Mouse (Mus musculus): ENCODE measurements around the gene Usp42. TPM values are rescaled to one million over a fixed set of nuclear protein-coding genes. Genes with fewer than 3 reads are reported as not detected.
A peak's percentile ranks its signal among the peaks of the same experiment; 100 is the strongest.

The Usp42 gene
- polyA plus RNA-seq, 1 experiment from 2014 or later, result 2.9 TPM

- Histone ChIP-seq H3K4me1 (ENCODE audit: control insufficient read depth, low read depth, low read length) (peaks cover 53% of the 10 kb centered on the region), H3K9me3 (replicated peaks; ENCODE audit: control insufficient read depth, low read length) (no peaks in the 10 kb centered on the region), H3K4me2 (ENCODE audit: low read depth, low read length) (peak overlapping the region; percentile 70), H3K4me3 (ENCODE audit: low read depth, low read length) (peak overlapping the region; percentile 35), H3K27me3 (ENCODE audit: control insufficient read depth, insufficient read depth, low read depth, low read length) (no peaks in the 10 kb centered on the region), H3K36me3 (ENCODE audit: control insufficient read depth, insufficient read depth) (peaks cover 32% of the 10 kb centered on the region), H3K27ac (ENCODE audit: low read length) (peak overlapping the region; percentile 86), H3K9ac (ENCODE audit: low read depth, low read length) (peak overlapping the region; percentile 69)
- 33% methylated on average over 5 of the region's 5 CpGs for WGBS (ENCODE audit: insufficient replicate concordance)
- peak; percentile 100 for ATAC-seq (ENCODE audit: low read depth)
Observed at GRCm38 (mm10) chr5:143700247-143700646, 31.8 kb downstream of the Usp42 start.

DNA sequence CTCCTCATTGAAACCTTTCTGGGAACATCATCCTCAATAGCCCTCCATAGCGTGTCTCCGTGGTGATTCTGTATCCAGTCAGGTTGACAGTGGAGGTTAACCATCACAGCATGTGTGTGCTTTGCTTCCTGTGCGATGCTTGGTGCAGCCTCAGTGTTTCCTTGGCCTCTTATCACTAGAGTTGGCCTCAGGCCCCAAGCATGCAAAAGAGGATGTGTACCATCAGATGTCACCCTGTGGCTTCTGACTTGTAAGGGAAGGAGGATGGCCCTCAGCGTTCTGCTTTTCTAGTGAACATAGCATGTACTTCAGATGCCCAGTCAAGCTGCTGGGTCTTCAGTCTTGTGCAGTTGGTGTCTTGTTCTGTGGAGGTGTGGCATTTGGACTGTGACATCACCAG is 33.6 kb downstream of the Usp42 start:
- no peak for ATAC-seq (ENCODE audit: low read depth)
- Histone ChIP-seq H3K9me3 (replicated peaks; ENCODE audit: control insufficient read depth, low read length) (no peaks in the 10 kb centered on the region), H3K4me1 (ENCODE audit: control insufficient read depth, low read depth, low read length) (peaks cover 49% of the 10 kb centered on the region), H3K27me3 (ENCODE audit: control insufficient read depth, insufficient read depth, low read depth, low read length) (no peaks in the 10 kb centered on the region), H3K4me2 (ENCODE audit: low read depth, low read length) (no peak overlapping the region), H3K9ac (ENCODE audit: low read depth, low read length) (no peak overlapping the region), H3K27ac (ENCODE audit: low read length) (no peak overlapping the region), H3K36me3 (ENCODE audit: control insufficient read depth, insufficient read depth) (peaks cover 40% of the 10 kb centered on the region), H3K4me3 (ENCODE audit: low read depth, low read length) (no peak overlapping the region)
- WGBS (ENCODE audit: insufficient replicate concordance), result 33% methylated on average over 4 of the region's 4 CpGs

- H3K9me3 ChIP-seq (replicated peaks; ENCODE audit: control insufficient read depth, low read length), result no peaks in the 10 kb centered on the region
- no peak for ATAC-seq (ENCODE audit: low read depth)
- no peak overlapping the region for H3K9ac ChIP-seq (ENCODE audit: low read depth, low read length)
- no peak overlapping the region for H3K4me3 ChIP-seq (ENCODE audit: low read depth, low read length)
- H3K4me1 ChIP-seq (ENCODE audit: control insufficient read depth, low read depth, low read length), result peaks cover 47% of the 10 kb centered on the region
- H3K27me3 ChIP-seq (ENCODE audit: control insufficient read depth, insufficient read depth, low read depth, low read length), result no peaks in the 10 kb centered on the region
- H3K4me2 ChIP-seq (ENCODE audit: low read depth, low read length), result no peak overlapping the region
- H3K27ac ChIP-seq (ENCODE audit: low read length), result no peak overlapping the region
- 54% methylated on average over 3 of the region's 3 CpGs for WGBS (ENCODE audit: insufficient replicate concordance)
- H3K36me3 ChIP-seq (ENCODE audit: control insufficient read depth, insufficient read depth), result peaks cover 34% of the 10 kb centered on the region
Observed at GRCm38 (mm10) chr5:143696323-143696722, 35.8 kb downstream of the Usp42 start.

- H3K27ac ChIP-seq (ENCODE audit: low read length), result no peak overlapping the region
- H3K4me1 ChIP-seq (ENCODE audit: control insufficient read depth, low read depth, low read length), result no peaks in the 10 kb centered on the region
- no peak for ATAC-seq (ENCODE audit: low read depth)
- no peak overlapping the region for H3K4me2 ChIP-seq (ENCODE audit: low read depth, low read length)
- no peak overlapping the region for H3K4me3 ChIP-seq (ENCODE audit: low read depth, low read length)
- H3K36me3 ChIP-seq (ENCODE audit: control insufficient read depth, insufficient read depth), result peaks cover 49% of the 10 kb centered on the region
- no peak overlapping the region for H3K9ac ChIP-seq (ENCODE audit: low read depth, low read length)
- 89% methylated on average over 5 of the region's 5 CpGs for WGBS (ENCODE audit: insufficient replicate concordance)
- no peaks in the 10 kb centered on the region for H3K9me3 ChIP-seq (replicated peaks; ENCODE audit: control insufficient read depth, low read length)
- H3K27me3 ChIP-seq (ENCODE audit: control insufficient read depth, insufficient read depth, low read depth, low read length), result no peaks in the 10 kb centered on the region
Observed at GRCm38 (mm10) chr5:143690926-143691325, 41.2 kb downstream of the Usp42 start.

DNA sequence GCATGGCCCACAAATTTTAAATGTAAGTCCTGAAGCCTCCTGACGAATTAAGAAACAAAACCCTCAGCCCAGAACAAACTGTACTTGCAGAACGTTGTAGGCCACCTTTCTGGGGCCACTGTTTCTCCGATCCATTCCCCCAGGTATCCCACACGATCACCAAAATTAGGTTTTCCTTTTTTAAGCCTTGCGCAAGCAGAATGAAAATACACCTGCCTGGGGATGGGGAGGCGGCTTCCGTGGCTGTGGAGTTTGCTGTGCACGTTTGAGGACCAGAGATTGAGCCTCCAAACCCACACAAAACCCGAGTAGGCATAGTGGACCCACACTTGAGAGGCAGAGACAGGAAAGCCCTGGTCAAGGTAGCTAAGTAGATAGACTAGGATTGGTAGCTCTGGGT is 41.7 kb downstream of the Usp42 start:
- Histone ChIP-seq H3K27me3 (ENCODE audit: control insufficient read depth, insufficient read depth, low read depth, low read length) (no peaks in the 10 kb centered on the region), H3K27ac (ENCODE audit: low read length) (no peak overlapping the region), H3K4me1 (ENCODE audit: control insufficient read depth, low read depth, low read length) (no peaks in the 10 kb centered on the region), H3K4me2 (ENCODE audit: low read depth, low read length) (no peak overlapping the region), H3K36me3 (ENCODE audit: control insufficient read depth, insufficient read depth) (peaks cover 49% of the 10 kb centered on the region), H3K9ac (ENCODE audit: low read depth, low read length) (no peak overlapping the region), H3K9me3 (replicated peaks; ENCODE audit: control insufficient read depth, low read length) (no peaks in the 10 kb centered on the region), H3K4me3 (ENCODE audit: low read depth, low read length) (no peak overlapping the region)
- no peak for ATAC-seq (ENCODE audit: low read depth)
- WGBS (ENCODE audit: insufficient replicate concordance), result 80% methylated on average over 9 of the region's 9 CpGs

DNA sequence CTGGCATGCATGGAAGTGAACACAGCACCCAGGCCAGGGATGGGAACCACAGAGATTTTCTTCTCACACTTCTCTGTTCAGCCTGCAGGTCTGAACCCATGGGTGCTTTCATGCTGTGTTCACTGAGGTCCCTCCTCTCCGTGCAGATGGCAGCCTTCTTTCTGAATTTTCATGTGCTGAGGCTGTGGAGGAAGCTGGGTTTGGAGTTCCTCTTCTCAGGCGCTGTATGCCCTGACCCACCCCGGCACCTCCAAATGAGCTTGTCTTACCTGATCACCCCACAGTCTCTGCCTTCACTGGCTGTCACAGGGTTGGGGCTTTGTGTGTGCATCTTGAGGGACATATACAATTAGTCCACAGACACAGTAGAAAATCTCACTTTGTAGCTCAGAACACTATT is 44.5 kb downstream of the Usp42 start:
- H3K9me3 ChIP-seq (replicated peaks; ENCODE audit: control insufficient read depth, low read length), result no peaks in the 10 kb centered on the region
- 74% methylated on average over 3 of the region's 3 CpGs for WGBS (ENCODE audit: insufficient replicate concordance)
- ATAC-seq (ENCODE audit: low read depth), result no peak

DNA sequence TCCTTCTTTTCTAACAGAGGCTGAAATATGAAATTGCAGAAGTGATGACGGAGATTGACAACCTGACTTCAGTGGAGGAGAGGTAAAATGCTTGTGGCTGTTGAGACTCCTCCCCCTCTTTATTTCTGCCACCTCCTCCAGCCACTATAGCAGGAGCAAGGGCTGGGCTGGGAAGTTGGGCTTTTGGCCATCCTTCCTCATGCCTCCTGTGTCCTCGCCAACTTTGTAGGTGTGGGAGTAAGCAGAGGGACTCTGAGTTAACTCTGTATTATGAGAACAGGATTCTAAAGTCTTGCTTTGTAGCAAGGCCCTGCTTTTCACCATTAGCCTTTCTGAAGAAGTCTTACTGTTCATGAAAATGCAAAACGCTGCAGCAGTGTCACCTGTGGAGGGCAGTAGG is 45.6 kb downstream of the Usp42 start:
- Histone ChIP-seq H3K9me3 (replicated peaks; ENCODE audit: control insufficient read depth, low read length) (no peaks in the 10 kb centered on the region), H3K27ac (ENCODE audit: low read length) (no peak overlapping the region), H3K9ac (ENCODE audit: low read depth, low read length) (no peak overlapping the region), H3K27me3 (ENCODE audit: control insufficient read depth, insufficient read depth, low read depth, low read length) (no peaks in the 10 kb centered on the region), H3K4me1 (ENCODE audit: control insufficient read depth, low read depth, low read length) (no peaks in the 10 kb centered on the region), H3K36me3 (ENCODE audit: control insufficient read depth, insufficient read depth) (peaks cover 27% of the 10 kb centered on the region), H3K4me2 (ENCODE audit: low read depth, low read length) (no peak overlapping the region), H3K4me3 (ENCODE audit: low read depth, low read length) (no peak overlapping the region)
- 84% methylated on average over 3 of the region's 3 CpGs for WGBS (ENCODE audit: insufficient replicate concordance)
- no peak for ATAC-seq (ENCODE audit: low read depth)

More for the DNA sequence above, 44.5 kb downstream of the Usp42 start:
- Histone ChIP-seq H3K4me3 (ENCODE audit: low read depth, low read length) (no peak overlapping the region), H3K27me3 (ENCODE audit: control insufficient read depth, insufficient read depth, low read depth, low read length) (no peaks in the 10 kb centered on the region), H3K27ac (ENCODE audit: low read length) (no peak overlapping the region), H3K36me3 (ENCODE audit: control insufficient read depth, insufficient read depth) (peaks cover 35% of the 10 kb centered on the region), H3K9ac (ENCODE audit: low read depth, low read length) (no peak overlapping the region), H3K4me2 (ENCODE audit: low read depth, low read length) (no peak overlapping the region), H3K4me1 (ENCODE audit: control insufficient read depth, low read depth, low read length) (no peaks in the 10 kb centered on the region)

DNA sequence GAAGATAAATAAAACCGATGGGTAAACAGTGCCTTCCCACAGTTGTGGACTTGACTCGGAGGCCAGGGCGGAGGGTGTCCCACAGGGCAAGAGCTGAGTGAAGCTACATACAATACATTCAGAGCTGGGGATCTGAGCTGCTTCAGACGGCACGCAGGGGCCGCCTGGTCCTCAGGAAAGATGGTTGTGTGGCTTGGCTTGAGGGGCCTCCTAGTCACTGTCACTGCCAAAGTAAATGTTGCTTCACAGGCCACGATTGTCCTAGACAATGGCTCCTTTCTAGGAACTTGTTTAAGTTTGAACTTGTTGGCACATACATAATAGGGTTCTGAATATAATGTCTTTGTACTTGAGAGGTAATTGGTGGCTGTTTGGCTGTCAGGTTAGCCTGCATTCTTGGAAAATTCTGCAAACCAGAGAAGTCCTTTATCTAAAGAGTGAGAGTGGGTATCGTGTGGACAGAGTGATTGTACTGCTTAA is 47.1 kb downstream of the Usp42 start:
- H3K4me1 ChIP-seq (ENCODE audit: control insufficient read depth, low read depth, low read length), result no peaks in the 10 kb centered on the region; the same call in 1 of the 2 replicates
- no peak overlapping the region for H3K9ac ChIP-seq (ENCODE audit: low read depth, low read length)
- no peak overlapping the region for H3K4me3 ChIP-seq (ENCODE audit: low read depth, low read length)
- 84% methylated on average over 8 of the region's 8 CpGs for WGBS (ENCODE audit: insufficient replicate concordance)
- H3K27ac ChIP-seq (ENCODE audit: low read length), result no peak overlapping the region
- H3K9me3 ChIP-seq (replicated peaks; ENCODE audit: control insufficient read depth, low read length), result no peaks in the 10 kb centered on the region
- peaks cover 25% of the 10 kb centered on the region for H3K36me3 ChIP-seq (ENCODE audit: control insufficient read depth, insufficient read depth)
- no peak overlapping the region for H3K4me2 ChIP-seq (ENCODE audit: low read depth, low read length)
- ATAC-seq (ENCODE audit: low read depth), result no peak
- H3K27me3 ChIP-seq (ENCODE audit: control insufficient read depth, insufficient read depth, low read depth, low read length), result no peaks in the 10 kb centered on the region

GRCm38 (mm10) chr5:143683696-143684095 is 48.4 kb downstream of the Usp42 start:
- Histone ChIP-seq H3K9ac (ENCODE audit: low read depth, low read length) (no peak overlapping the region), H3K27me3 (ENCODE audit: control insufficient read depth, insufficient read depth, low read depth, low read length) (no peaks in the 10 kb centered on the region), H3K4me2 (ENCODE audit: low read depth, low read length) (no peak overlapping the region), H3K4me3 (ENCODE audit: low read depth, low read length) (no peak overlapping the region), H3K9me3 (replicated peaks; ENCODE audit: control insufficient read depth, low read length) (no peaks in the 10 kb centered on the region), H3K36me3 (ENCODE audit: control insufficient read depth, insufficient read depth) (peaks cover 25% of the 10 kb centered on the region), H3K4me1 (ENCODE audit: control insufficient read depth, low read depth, low read length) (peaks cover 8% of the 10 kb centered on the region), H3K27ac (ENCODE audit: low read length) (no peak overlapping the region)
- ATAC-seq (ENCODE audit: low read depth), result no peak
- WGBS (ENCODE audit: insufficient replicate concordance), result 77% methylated on average over 6 of the region's 6 CpGs
